Mouse (Mus musculus) forelimb bud, embryonic 11.5 days (tissue): ENCODE data around the gene Auh.
A peak's percentile ranks its signal among the peaks of the same experiment; 100 is the strongest.

Experiments used
- DNase-seq: peaks from one replicate; pipeline ENCODE4 v3.0.0-alpha.2; 2012; ENCODE audit warnings: low read depth, low spot score

Gene Auh

GRCm38 (mm10) chr13:52843536-52844178, 85.8 kb downstream of the Auh start:
- no peak for DNase-seq

DNA sequence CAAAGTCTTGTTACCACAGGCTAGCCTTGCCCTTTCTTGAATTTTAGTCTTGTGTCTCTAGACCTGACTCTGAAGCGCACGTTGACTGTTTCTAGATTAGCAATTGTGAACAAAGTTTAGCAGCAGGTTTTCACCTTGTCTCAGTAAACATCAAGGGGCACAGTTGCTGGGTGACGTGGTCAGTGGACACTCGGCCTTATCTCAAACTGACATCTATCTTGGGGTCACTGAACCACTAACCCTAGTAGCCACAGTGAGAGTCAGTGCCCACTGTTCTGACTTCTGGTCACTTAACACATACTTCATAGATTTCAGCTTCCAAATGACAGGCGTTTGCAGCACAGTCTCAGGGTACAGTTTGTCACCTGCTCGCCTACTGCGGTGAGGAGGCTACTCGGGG, 93.2 kb downstream of the Auh start:
- DNase-seq = no peak

DNA sequence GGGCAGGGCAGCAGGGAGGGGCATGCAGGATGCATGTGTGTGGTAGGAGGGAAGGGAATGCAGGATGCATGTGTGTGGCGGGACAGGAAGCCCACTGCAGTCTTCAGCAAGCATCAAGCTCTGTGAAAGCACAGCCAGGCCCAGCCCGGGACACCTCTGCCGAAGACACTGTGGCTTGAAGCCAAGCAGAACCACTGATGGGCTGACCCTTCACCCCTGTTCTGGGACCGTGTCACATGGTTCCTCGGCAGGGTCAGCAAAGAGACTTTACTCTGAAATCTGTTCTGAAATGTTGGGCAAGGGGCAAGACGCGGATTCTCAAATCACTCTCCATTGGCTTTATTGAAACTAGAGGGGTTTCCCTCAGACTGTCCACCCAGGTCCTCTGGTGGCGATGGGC, 94.9 kb downstream of the Auh start:
- no peak for DNase-seq

DNA sequence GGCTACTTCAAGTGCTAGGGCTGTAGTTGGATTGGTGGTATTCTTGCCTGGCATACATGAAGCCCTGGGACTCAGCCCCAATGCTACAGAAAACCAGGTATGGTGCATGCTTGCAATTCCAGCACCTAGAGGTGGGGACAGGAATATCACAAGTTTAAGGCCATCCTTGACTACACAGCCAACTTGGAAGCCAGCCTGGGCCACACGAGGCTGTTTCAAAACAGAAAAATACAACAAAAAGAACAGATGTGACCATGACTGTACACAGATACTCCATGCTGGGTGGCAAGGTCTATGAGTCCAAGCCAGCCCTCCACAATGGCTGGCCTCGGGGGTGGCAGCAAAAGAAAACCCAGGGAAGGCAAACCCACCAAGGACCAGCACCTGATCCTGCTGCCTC, 95.7 kb downstream of the Auh start:
- DNase-seq = no peak

- DNase-seq = no peak
Observed at GRCm38 (mm10) chr13:52833220-52833619, 96.3 kb downstream of the Auh start.

GRCm38 (mm10) chr13:52832481-52833170, 96.9 kb downstream of the Auh start:
- no peak for DNase-seq

GRCm38 (mm10) chr13:52831037-52831757, 98.3 kb downstream of the Auh start:
- no peak for DNase-seq

GRCm38 (mm10) chr13:52828946-52829523, 100.4 kb downstream of the Auh start:
- DNase-seq = no peak

- DNase-seq = no peak
Observed at GRCm38 (mm10) chr13:52828217-52828616, 101.3 kb downstream of the Auh start.

DNA sequence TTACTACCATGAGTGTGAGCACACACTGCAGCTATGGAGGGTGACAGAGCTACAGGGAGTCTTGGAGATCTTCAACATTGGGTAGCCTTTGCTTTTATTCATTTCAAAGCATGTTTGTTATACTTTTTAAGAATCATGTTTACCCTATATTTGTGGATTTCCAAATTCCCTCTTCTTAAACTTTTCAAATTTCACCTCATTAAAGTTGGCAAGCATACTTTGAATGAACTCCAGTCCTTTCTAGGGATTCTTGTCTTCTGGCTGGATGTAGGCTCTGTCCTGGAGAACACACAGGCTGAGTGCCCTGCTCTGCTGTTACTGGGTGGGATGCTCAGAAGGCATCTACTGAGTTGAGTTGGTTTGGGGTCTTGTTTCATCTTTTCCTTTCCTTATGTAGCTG, 102.8 kb downstream of the Auh start:
- DNase-seq = no peak

- DNase-seq = no peak
Observed at GRCm38 (mm10) chr13:52824754-52825153, 104.7 kb downstream of the Auh start.

GRCm38 (mm10) chr13:52822165-52823149, 107.0 kb downstream of the Auh start:
- DNase-seq = peak; percentile 64

GRCm38 (mm10) chr13:52821571-52821970, 107.9 kb downstream of the Auh start:
- no peak for DNase-seq

DNA sequence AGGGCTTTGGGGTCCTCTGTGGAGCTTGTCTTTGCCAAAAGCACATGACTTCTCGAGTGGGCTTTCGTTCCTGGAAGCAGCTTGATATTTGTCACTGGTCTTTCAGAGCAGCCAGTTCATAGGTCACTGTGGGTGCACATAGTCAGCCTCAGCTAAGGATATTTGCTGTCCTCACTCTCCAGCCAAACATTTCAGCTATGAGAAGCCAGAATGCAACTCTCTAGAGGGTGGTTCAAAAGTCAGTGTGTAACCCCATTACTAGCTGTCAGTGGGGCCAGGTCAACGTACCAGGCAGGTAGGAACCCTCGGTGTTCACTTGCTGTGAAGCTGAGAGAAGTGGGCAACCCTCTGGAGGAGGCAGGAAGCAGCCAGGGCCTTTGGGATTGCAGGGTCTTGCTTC, 109.6 kb downstream of the Auh start:
- DNase-seq = no peak

GRCm38 (mm10) chr13:52818760-52819159, 110.7 kb downstream of the Auh start:
- no peak for DNase-seq

GRCm38 (mm10) chr13:52817991-52818491, 111.4 kb downstream of the Auh start:
- no peak for DNase-seq

GRCm38 (mm10) chr13:52813750-52814149, 115.7 kb downstream of the Auh start:
- DNase-seq = no peak

DNA sequence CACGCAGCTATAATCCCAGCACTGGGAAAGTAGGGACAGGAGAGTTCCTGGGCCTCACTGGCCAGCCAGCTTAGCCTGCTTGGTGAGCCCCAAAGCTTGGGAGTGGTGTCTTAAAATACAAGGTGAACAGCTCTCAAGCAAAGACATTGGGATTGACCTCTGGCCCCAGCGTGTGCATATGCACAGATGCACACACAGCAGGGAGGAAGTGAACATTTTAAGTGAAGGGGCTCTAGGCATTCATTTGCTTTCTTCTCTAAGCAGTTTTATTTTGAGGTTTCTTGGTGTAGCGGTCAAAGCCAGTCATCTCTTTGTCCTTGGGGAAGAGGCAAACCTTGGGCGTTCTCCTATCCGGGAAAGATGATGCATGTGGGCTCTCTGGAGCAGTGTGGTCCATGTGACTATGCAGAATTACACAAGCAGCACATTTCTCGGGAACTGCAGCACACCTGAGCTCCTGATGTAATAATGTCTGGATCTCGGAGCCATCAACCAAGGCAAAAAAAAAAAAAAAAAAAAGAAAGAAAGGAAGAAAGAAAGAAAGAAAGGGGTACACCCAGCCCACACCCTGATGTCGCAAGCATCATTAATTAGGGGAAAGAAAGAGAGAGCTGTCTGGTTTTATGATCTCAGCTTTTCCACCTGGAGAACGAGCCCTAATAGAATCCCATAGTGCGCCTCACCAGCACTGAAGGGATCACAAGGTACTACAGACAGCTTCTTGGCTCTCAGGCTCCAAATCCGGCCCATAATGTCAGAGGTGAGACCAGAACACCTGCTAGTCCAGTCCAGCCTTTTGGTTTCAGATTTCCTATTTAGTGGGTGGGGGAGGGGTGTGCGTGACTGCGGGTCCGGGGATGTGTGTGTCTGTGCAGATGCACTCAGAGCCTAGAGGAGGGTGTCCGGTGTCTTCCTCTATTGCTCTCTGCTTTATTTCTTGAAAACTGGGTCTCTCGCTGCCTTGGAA, 116.6 kb downstream of the Auh start:
- no peak for DNase-seq

DNA sequence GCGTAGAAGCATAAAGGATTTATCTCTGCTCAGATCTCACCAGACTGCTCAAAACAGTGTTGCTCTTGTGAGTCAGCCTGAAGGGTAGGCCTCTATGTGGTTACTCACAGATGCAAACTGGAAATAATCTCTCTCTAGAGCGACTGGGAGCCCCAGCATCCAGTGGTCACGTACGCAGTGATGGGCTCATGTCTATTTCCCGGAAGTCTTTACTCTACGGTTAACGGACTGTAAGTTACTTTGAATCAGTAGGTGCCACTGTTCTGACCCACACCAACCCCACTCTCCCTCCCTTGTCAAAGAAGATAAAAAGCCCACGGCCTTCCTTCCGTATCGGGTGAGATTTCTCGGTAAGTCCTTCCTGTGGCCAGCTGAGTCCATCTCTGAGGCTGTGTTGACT, 121.8 kb downstream of the Auh start:
- DNase-seq = no peak

- no peak for DNase-seq
Observed at GRCm38 (mm10) chr13:52806029-52806428, 123.5 kb downstream of the Auh start.
